Mouse (Mus musculus) C2C12 (cell line): ENCODE data around the gene Tmem234.

ENCODE experiments used
- CEBPB ChIP-seq: IDR thresholded peaks from one replicate; pipeline ENCODE4 v1.6.1; 2011; ENCODE audit warnings: low read depth, mild to moderate bottlenecking, control low read depth, moderate library complexity
- CTCF ChIP-seq: IDR thresholded peaks from one replicate; pipeline ENCODE4 v1.5.1; 2011; ENCODE audit not compliant: control insufficient read depth, insufficient read depth, insufficient read length
- MAX ChIP-seq: IDR thresholded peaks from one replicate; pipeline ENCODE4 v1.6.1; 2011; ENCODE audit warnings: mild to moderate bottlenecking, control low read depth
- MYOD1 ChIP-seq: IDR thresholded peaks from one replicate; pipeline ENCODE4 v1.6.1; 2011; ENCODE audit warnings: low read depth; ENCODE audit not compliant: control insufficient read depth, insufficient read length
- MYOG ChIP-seq: IDR thresholded peaks from one replicate; pipeline ENCODE4 v1.6.1; 2011; ENCODE audit not compliant: control insufficient read depth, insufficient read length; ENCODE audit errors: extremely low read depth
- USF1 ChIP-seq: IDR thresholded peaks from one replicate; pipeline ENCODE4 v1.6.1; 2011; ENCODE audit warnings: low read depth, mild to moderate bottlenecking, control low read depth, moderate library complexity

DNA sequence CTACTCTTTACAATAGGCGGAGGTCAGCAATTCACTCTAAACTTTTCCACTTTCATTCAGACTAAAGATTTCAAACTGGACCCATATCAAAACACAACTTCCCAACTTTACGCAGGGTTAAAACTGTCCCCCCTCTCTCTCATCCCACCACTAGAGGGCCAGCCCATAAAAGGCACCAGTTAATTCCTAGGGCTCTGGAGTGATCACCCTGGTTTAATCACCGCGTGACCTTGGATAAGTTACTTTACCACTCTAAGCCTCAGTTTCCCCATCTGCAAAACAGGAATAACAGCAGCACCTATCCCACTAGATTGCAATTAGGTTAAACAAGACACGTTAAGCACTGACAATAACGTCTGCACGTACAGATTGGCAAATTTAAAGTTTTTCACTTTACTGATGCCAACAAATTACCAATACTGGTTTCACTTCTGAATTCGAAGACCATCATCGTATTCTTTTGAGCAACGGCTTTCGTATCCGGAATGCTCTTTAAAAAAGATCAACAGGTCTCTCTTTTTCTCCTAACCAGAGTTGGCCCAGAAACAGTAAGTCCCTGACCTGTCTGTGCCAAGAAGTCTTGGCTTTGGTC lies 71.1 kb downstream of the Tmem234 start:
- TF ChIP-seq CTCF, result peak; percentile 13
- TF ChIP-seq CEBPB, result no peak
- peak; percentile 59 for TF ChIP-seq USF1
- no peak for TF ChIP-seq MYOG
- TF ChIP-seq MAX, result no peak
- no peak for TF ChIP-seq MYOD1
